Mouse (Mus musculus) myocyte (in vitro differentiated cells): ENCODE data around the gene Krt9. TPM values are rescaled to one million over a fixed set of nuclear protein-coding genes. Genes with fewer than 3 reads are reported as not detected.

Experiments
- H3K27me3 ChIP-seq: one replicate; pipeline ENCODE4 v1.6.1; 2011; ENCODE audit not compliant: control insufficient read depth, insufficient read depth, insufficient read length
- H3K36me3 ChIP-seq: one replicate; pipeline ENCODE4 v1.6.1; 2011; ENCODE audit not compliant: control insufficient read depth, insufficient read depth
- H3K4me2 ChIP-seq: one replicate; pipeline ENCODE4 v1.6.1; 2011; ENCODE audit warnings: low read depth, control low read depth
- H3K4me3 ChIP-seq: one replicate; pipeline ENCODE4 v1.5.1; 2011; ENCODE audit warnings: mild to moderate bottlenecking, control low read depth, moderate library complexity
- H3K79me2 ChIP-seq: one replicate; pipeline ENCODE4 v1.6.1; 2011; ENCODE audit not compliant: control insufficient read depth, insufficient read depth
- H3ac ChIP-seq: one replicate; pipeline ENCODE4 v1.6.1; 2011; ENCODE audit not compliant: control insufficient read depth, insufficient read length
- CEBPB ChIP-seq: IDR thresholded peaks from 2 replicates; pipeline ENCODE4 v1.6.1; 2011; ENCODE audit warnings: mild to moderate bottlenecking, moderate library complexity; ENCODE audit not compliant: poor library complexity, insufficient read depth, severe bottlenecking
- E2F4 ChIP-seq: IDR thresholded peaks from one replicate; pipeline ENCODE4 v1.6.1; 2011; ENCODE audit warnings: mild to moderate bottlenecking, control low read depth, moderate library complexity; ENCODE audit not compliant: insufficient read depth
- MAX ChIP-seq: IDR thresholded peaks from one replicate; pipeline ENCODE4 v1.6.1; 2011; ENCODE audit warnings: low read depth, mild to moderate bottlenecking, control low read depth
- MYOD1 ChIP-seq, 3 experiments: IDR thresholded peaks; one replicate each; pipeline ENCODE4 v1.6.1; 2011; ENCODE audit warnings: control low read depth in 2 of 3, low read depth in 2 of 3, mild to moderate bottlenecking in 2 of 3, moderate library complexity in 1 of 3; ENCODE audit not compliant: insufficient read length in 2 of 3, control insufficient read depth in 1 of 3
- MYOG ChIP-seq, 3 experiments: IDR thresholded peaks; one replicate each; pipeline ENCODE4 v1.6.1; 2011; ENCODE audit warnings: control low read depth in 2 of 3, low read depth in 2 of 3, mild to moderate bottlenecking in 2 of 3; ENCODE audit not compliant: insufficient read length in 2 of 3, control insufficient read depth in 1 of 3, insufficient read depth in 1 of 3
- POLR2A ChIP-seq: IDR thresholded peaks from one replicate; pipeline ENCODE4 v1.6.1; 2011; ENCODE audit warnings: low read depth, mild to moderate bottlenecking, control low read depth, moderate library complexity; ENCODE audit not compliant: insufficient read length
- POLR2AphosphoS2 ChIP-seq: IDR thresholded peaks from one replicate; pipeline ENCODE4 v1.6.1; 2011; ENCODE audit warnings: low read depth, control low read depth; ENCODE audit not compliant: insufficient read length
- REST ChIP-seq: IDR thresholded peaks from one replicate; pipeline ENCODE4 v1.6.1; 2011; ENCODE audit warnings: mild to moderate bottlenecking, control low read depth, moderate library complexity; ENCODE audit not compliant: insufficient read depth, insufficient read length
- SRF ChIP-seq: IDR thresholded peaks from one replicate; pipeline ENCODE4 v1.6.1; 2011; ENCODE audit warnings: low read depth; ENCODE audit not compliant: control insufficient read depth, insufficient read length
- TCF12 ChIP-seq: IDR thresholded peaks from one replicate; pipeline ENCODE4 v1.6.1; 2011; ENCODE audit warnings: mild to moderate bottlenecking, control low read depth; ENCODE audit not compliant: poor library complexity, insufficient read depth, severe bottlenecking
- TCF3 ChIP-seq: IDR thresholded peaks from one replicate; pipeline ENCODE4 v1.6.1; 2011; ENCODE audit warnings: low read depth, control low read depth; ENCODE audit not compliant: insufficient read length
- USF1 ChIP-seq: IDR thresholded peaks from one replicate; pipeline ENCODE4 v1.6.1; 2011; ENCODE audit warnings: low read depth, mild to moderate bottlenecking, control low read depth, moderate library complexity
- polyA plus RNA-seq: library from polyadenylated mRNA; unstranded; fragments of >200 nt; fragmentation: generic; extraction: Trizol; gene quantifications from one replicate; pipeline ENCODE4 v1.2.1, GENCODE M21; 2012; ENCODE audit warnings: missing spikeins

Krt9 gene
- polyA plus RNA-seq, 1 experiment = not detected

GRCm38 (mm10) chr11:100186736-100187135 is 6.3 kb downstream of the Krt9 start:
- Histone ChIP-seq H3K4me3 (no peak overlapping the region), H3K36me3 (no peaks in the 10 kb centered on the region), H3K27me3 (no peaks in the 10 kb centered on the region), H3K79me2 (no peaks in the 10 kb centered on the region), H3K4me2 (no peak overlapping the region), H3ac (no peak overlapping the region)
- no peak for TF ChIP-seq MAX
- TF ChIP-seq MYOG (IDR thresholded peaks at IDR 0.05; ENCODE audit: control insufficient read depth in 1 of 3, insufficient read depth in 1 of 3, insufficient read length in 2 of 3, low read depth in 2 of 3) = no peak
- TF ChIP-seq E2F4 = no peak

GRCm38 (mm10) chr11:100181725-100182124 is 11.3 kb downstream of the Krt9 start:
- Histone ChIP-seq H3K36me3 (no peaks in the 10 kb centered on the region), H3K4me3 (no peak overlapping the region), H3ac (no peak overlapping the region), H3K79me2 (no peaks in the 10 kb centered on the region), H3K27me3 (peaks cover 3% of the 10 kb centered on the region), H3K4me2 (no peak overlapping the region)
- TF ChIP-seq SRF = no peak
- TF ChIP-seq TCF3 = no peak
- TF ChIP-seq MYOD1 (IDR thresholded peaks at IDR 0.05; ENCODE audit: control insufficient read depth in 1 of 3, insufficient read length in 2 of 3, low read depth in 2 of 3) = no peak
- TF ChIP-seq USF1 = no peak
- TF ChIP-seq E2F4 = no peak
- no peak for TF ChIP-seq POLR2A
- TF ChIP-seq TCF12 = no peak
- no peak for TF ChIP-seq MAX
- TF ChIP-seq POLR2AphosphoS2 = no peak
- no peak for TF ChIP-seq CEBPB
- TF ChIP-seq MYOG (IDR thresholded peaks at IDR 0.05; ENCODE audit: control insufficient read depth in 1 of 3, insufficient read depth in 1 of 3, insufficient read length in 2 of 3, low read depth in 2 of 3) = no peak
- TF ChIP-seq REST = no peak

- no peak overlapping the region for H3K4me3 ChIP-seq
- no peak overlapping the region for H3ac ChIP-seq
- no peak overlapping the region for H3K4me2 ChIP-seq
- no peaks in the 10 kb centered on the region for H3K36me3 ChIP-seq
- TF ChIP-seq REST (no peak), MYOG (IDR thresholded peaks at IDR 0.05; ENCODE audit: control insufficient read depth in 1 of 3, insufficient read depth in 1 of 3, insufficient read length in 2 of 3, low read depth in 2 of 3) (no peak), SRF (no peak), CEBPB (no peak), POLR2A (no peak), MAX (no peak), TCF3 (no peak), MYOD1 (IDR thresholded peaks at IDR 0.05; ENCODE audit: control insufficient read depth in 1 of 3, insufficient read length in 2 of 3, low read depth in 2 of 3) (no peak), POLR2AphosphoS2 (no peak), E2F4 (no peak), USF1 (no peak), TCF12 (no peak)
- H3K27me3 ChIP-seq = peaks cover 8% of the 10 kb centered on the region
- no peaks in the 10 kb centered on the region for H3K79me2 ChIP-seq
Measured at GRCm38 (mm10) chr11:100179260-100179659, 13.8 kb downstream of the Krt9 start.

GRCm38 (mm10) chr11:100178307-100178706 is 14.7 kb downstream of the Krt9 start:
- no peak overlapping the region for H3K4me2 ChIP-seq
- H3K4me3 ChIP-seq = no peak overlapping the region
- H3ac ChIP-seq = no peak overlapping the region
- H3K79me2 ChIP-seq = no peaks in the 10 kb centered on the region
- H3K27me3 ChIP-seq = peaks cover 8% of the 10 kb centered on the region
- TF ChIP-seq USF1 = no peak
- TF ChIP-seq REST = no peak
- no peak for TF ChIP-seq E2F4
- TF ChIP-seq SRF = no peak
- no peak for TF ChIP-seq TCF12
- no peak for TF ChIP-seq TCF3
- TF ChIP-seq POLR2AphosphoS2 = no peak
- TF ChIP-seq POLR2A = no peak
- TF ChIP-seq MYOD1 (IDR thresholded peaks at IDR 0.05; ENCODE audit: control insufficient read depth in 1 of 3, insufficient read length in 2 of 3, low read depth in 2 of 3) = no peak
- no peak for TF ChIP-seq CEBPB
- no peak for TF ChIP-seq MYOG (IDR thresholded peaks at IDR 0.05; ENCODE audit: control insufficient read depth in 1 of 3, insufficient read depth in 1 of 3, insufficient read length in 2 of 3, low read depth in 2 of 3)
- TF ChIP-seq MAX = no peak
- no peaks in the 10 kb centered on the region for H3K36me3 ChIP-seq

- Histone ChIP-seq H3K79me2 (no peaks in the 10 kb centered on the region), H3ac (no peak overlapping the region), H3K36me3 (no peaks in the 10 kb centered on the region), H3K27me3 (peaks cover 8% of the 10 kb centered on the region), H3K4me2 (no peak overlapping the region), H3K4me3 (no peak overlapping the region)
- TF ChIP-seq MYOD1 (IDR thresholded peaks at IDR 0.05; ENCODE audit: control insufficient read depth in 1 of 3, insufficient read length in 2 of 3, low read depth in 2 of 3) = no peak
- TF ChIP-seq TCF12 = no peak
- TF ChIP-seq SRF = no peak
- TF ChIP-seq TCF3 = no peak
- TF ChIP-seq MYOG (IDR thresholded peaks at IDR 0.05; ENCODE audit: control insufficient read depth in 1 of 3, insufficient read depth in 1 of 3, insufficient read length in 2 of 3, low read depth in 2 of 3) = no peak
- no peak for TF ChIP-seq REST
- no peak for TF ChIP-seq POLR2A
- no peak for TF ChIP-seq CEBPB
- TF ChIP-seq E2F4 = no peak
- no peak for TF ChIP-seq MAX
- TF ChIP-seq POLR2AphosphoS2 = no peak
- TF ChIP-seq USF1 = no peak
Measured at GRCm38 (mm10) chr11:100176791-100177190, 16.3 kb downstream of the Krt9 start.
